Mouse (Mus musculus) kidney, postnatal 0 days (tissue): ENCODE results near the gene 1700019D03Rik. TPM values are rescaled to one million over a fixed set of nuclear protein-coding genes. Genes with fewer than 3 reads are reported as not detected.

Experiments used
- ATAC-seq: fragments of 200-750 bp; cut with Nextera tagmentation; replicated peaks from 2 replicates; pipeline ENCODE4 v1.8.0; 2017; ENCODE audit warnings: low read depth, moderate number of reproducible peaks, moderate TSS enrichment, moderate library complexity; ENCODE audit not compliant: low FRiP score
- DNase-seq: peaks from one replicate; pipeline ENCODE4 v3.0.0-alpha.2; 2016; ENCODE audit warnings: low spot score
- H3K27ac ChIP-seq: fragments of 300-500 bp; sonication (generic); 2 replicates; pipeline ENCODE4 v1.5.1; 2014; ENCODE audit warnings: mild to moderate bottlenecking
- H3K27me3 ChIP-seq: fragments of 300-500 bp; sonication (generic); 2 replicates; pipeline ENCODE4 v1.6.1; 2014; ENCODE audit warnings: low read length, mixed read lengths; ENCODE audit not compliant: insufficient read depth
- H3K36me3 ChIP-seq: fragments of 300-500 bp; sonication (generic); 2 replicates; pipeline ENCODE4 v1.6.1; 2014; ENCODE audit warnings: low read length, mixed read lengths; ENCODE audit not compliant: insufficient read depth
- H3K4me1 ChIP-seq: fragments of 300-500 bp; sonication (generic); replicated peaks from 2 replicates; pipeline ENCODE4 v1.6.1; 2014; ENCODE audit warnings: antibody characterized with exemption, low read length, mixed read lengths; ENCODE audit not compliant: insufficient read depth
- H3K4me2 ChIP-seq: fragments of 300-500 bp; sonication (generic); 2 replicates; pipeline ENCODE4 v1.6.1; 2014; ENCODE audit warnings: mild to moderate bottlenecking, low read length, moderate library complexity, mixed read lengths
- H3K4me3 ChIP-seq: fragments of 300-500 bp; sonication (generic); replicated peaks from 2 replicates; pipeline ENCODE4 v1.5.1; 2014; ENCODE audit warnings: low read depth, low read length
- H3K9ac ChIP-seq: fragments of 300-500 bp; sonication (generic); 2 replicates; pipeline ENCODE4 v1.6.1; 2014; ENCODE audit warnings: low read depth, low read length
- H3K9me3 ChIP-seq: fragments of 300-500 bp; sonication (generic); replicated peaks from 2 replicates; pipeline ENCODE4 v1.6.1; 2016; ENCODE audit warnings: low read length, inconsistent platforms, mixed read lengths
- CTCF ChIP-seq: IDR thresholded peaks from 2 replicates; pipeline ENCODE4 v1.5.1; 2016; ENCODE audit warnings: antibody characterized with exemption, low read depth, mild to moderate bottlenecking, moderate library complexity
- WGBS: fragments of 180-500 bp; shearing (Covaris S2); extraction: QIAGEN DNeasy Blood & Tissue Kit; methylation state at CpG from one replicate; pipeline ENCODE4 v1.1.7; 2014; 5-methylcytosine and 5-hydroxymethylcytosine counted together
- polyA plus RNA-seq: library from polyadenylated mRNA; unstranded; fragments of >200 nt; fragmentation: Nextera tagmentation; extraction: Ambion mirVana; gene quantifications from 2 replicates; pipeline ENCODE4 v1.2.1, GENCODE M21; 2015

1700019D03Rik gene
- polyA plus RNA-seq, 1 experiment from 2014 or later: 8.1 TPM

DNA sequence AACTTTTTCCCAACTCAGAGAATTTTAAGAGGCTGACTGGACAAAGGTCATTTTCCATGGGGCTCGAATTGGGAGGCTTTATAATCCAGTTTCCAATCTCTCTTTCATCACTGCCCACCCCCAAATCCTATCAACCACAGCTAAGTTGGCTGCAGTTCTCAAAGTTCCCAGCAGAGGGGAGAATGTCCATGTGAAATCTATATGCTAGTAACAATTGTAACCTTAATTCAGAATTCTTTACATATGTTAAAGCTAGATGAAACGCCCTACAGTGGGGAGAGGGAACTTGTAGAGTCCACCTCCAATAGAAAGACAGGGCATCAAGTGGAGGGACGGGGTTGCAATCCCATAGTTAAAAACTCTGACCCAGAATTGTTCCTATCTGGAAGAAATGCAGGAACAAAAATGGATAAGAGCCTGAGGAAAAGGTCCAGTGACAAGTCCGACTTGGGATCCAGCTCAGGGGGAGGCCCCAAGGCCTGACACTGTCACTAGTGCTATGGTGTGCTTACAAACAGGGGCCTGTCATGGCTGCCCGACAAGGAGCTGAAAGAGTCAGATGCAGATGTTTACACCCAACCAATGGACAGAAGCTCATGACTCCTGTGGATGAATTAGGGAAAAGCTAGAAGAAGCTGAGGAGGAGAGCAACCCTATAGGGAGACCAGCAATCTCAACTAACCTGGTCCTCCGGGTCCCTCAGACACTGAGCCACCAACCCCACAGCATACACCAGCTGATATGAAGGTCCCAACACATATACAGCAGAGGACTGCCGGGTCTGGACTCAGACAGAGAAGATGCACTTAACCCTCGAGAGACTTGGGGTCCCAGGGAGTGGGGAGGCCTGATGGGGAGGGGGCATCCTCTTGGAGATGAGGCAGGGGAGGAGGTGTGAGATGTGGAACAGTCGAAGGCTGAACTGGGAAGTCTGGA lies 33.4 kb upstream of the 1700019D03Rik start:
- ATAC-seq: 0 out of 2 replicates have a peak, but pooled peaks have one; percentile 36
- Histone ChIP-seq H3K9ac (no peak overlapping the region), H3K27me3 (no peaks in the 10 kb centered on the region), H3K4me3 (no peak overlapping the region), H3K4me1 (no peaks in the 10 kb centered on the region), H3K27ac (no peak overlapping the region), H3K9me3 (no peaks in the 10 kb centered on the region), H3K36me3 (no peaks in the 10 kb centered on the region), H3K4me2 (no peak overlapping the region)
- peak; percentile 72 for DNase-seq
- WGBS: 43% methylated on average over 9 of the region's 9 CpGs
- peak; percentile 81 for TF ChIP-seq CTCF

GRCm38 (mm10) chr1:53049763-53050427 lies 29.9 kb upstream of the 1700019D03Rik start:
- WGBS: 75% methylated on average over 8 of the region's 8 CpGs
- no peak overlapping the region for H3K4me2 ChIP-seq
- ATAC-seq: no peak

GRCm38 (mm10) chr1:53037443-53037871 lies 17.5 kb upstream of the 1700019D03Rik start:
- no peak overlapping the region for H3K4me2 ChIP-seq
- H3K4me3 ChIP-seq: no peak overlapping the region
- H3K27ac ChIP-seq: no peak overlapping the region
- no peak for DNase-seq
- H3K36me3 ChIP-seq: no peaks in the 10 kb centered on the region
- no peaks in the 10 kb centered on the region for H3K9me3 ChIP-seq
- no peak overlapping the region for H3K9ac ChIP-seq
- no peaks in the 10 kb centered on the region for H3K4me1 ChIP-seq
- no peaks in the 10 kb centered on the region for H3K27me3 ChIP-seq
- no peak for TF ChIP-seq CTCF
- 87% methylated on average over 5 of the region's 5 CpGs for WGBS
- ATAC-seq: no peak

More at GRCm38 (mm10) chr1:53049763-53050427, 29.9 kb upstream of the 1700019D03Rik start:
- Histone ChIP-seq H3K9me3 (no peaks in the 10 kb centered on the region), H3K9ac (no peak overlapping the region), H3K27ac (no peak overlapping the region), H3K27me3 (no peaks in the 10 kb centered on the region), H3K4me1 (no peaks in the 10 kb centered on the region), H3K4me3 (no peak overlapping the region), H3K36me3 (no peaks in the 10 kb centered on the region)
- no peak for DNase-seq
- no peak for TF ChIP-seq CTCF

- H3K9me3 ChIP-seq: no peaks in the 10 kb centered on the region
- peak; percentile 65 for TF ChIP-seq CTCF
- no peak overlapping the region for H3K4me2 ChIP-seq
- no peaks in the 10 kb centered on the region for H3K27me3 ChIP-seq
- no peak for ATAC-seq
- H3K4me3 ChIP-seq: no peak overlapping the region
- no peaks in the 10 kb centered on the region for H3K36me3 ChIP-seq
- peak; percentile 47 for DNase-seq
- H3K9ac ChIP-seq: no peak overlapping the region
- H3K4me1 ChIP-seq: no peaks in the 10 kb centered on the region
- no peak overlapping the region for H3K27ac ChIP-seq
These were observed 12.6 kb upstream of the 1700019D03Rik start for GRCm38 (mm10) chr1:53032550-53032949.

- H3K27ac ChIP-seq: no peak overlapping the region
- no peaks in the 10 kb centered on the region for H3K9me3 ChIP-seq
- no peak for ATAC-seq
- 60% methylated on average over 3 of the region's 3 CpGs for WGBS
- H3K36me3 ChIP-seq: no peaks in the 10 kb centered on the region
- no peak for TF ChIP-seq CTCF
- no peak overlapping the region for H3K4me3 ChIP-seq
- H3K4me2 ChIP-seq: no peak overlapping the region
- no peaks in the 10 kb centered on the region for H3K27me3 ChIP-seq
- no peaks in the 10 kb centered on the region for H3K4me1 ChIP-seq
- DNase-seq: no peak
- H3K9ac ChIP-seq: no peak overlapping the region
These were observed 1.1 kb downstream of the 1700019D03Rik start for GRCm38 (mm10) chr1:53018746-53019505.

DNA sequence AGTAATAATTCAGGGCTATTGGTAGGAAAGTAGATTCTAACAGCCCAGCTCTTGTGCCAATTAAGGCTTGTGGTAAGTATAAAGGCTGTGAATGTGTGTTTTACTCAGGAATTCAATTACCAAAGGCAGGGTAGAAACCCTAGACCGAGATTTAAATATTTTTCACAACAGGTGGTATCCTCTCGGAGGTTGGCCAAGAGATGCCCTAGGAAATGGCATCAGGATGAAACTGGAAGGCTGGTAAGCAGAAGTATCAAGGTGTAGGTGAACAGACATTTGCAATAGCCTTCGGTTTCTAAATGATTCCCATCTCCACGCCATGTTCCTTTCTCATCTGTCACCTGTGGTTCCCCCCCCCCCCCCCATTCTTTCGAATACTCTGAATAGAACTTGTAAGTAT lies 4.4 kb downstream of the 1700019D03Rik start:
- H3K27me3 ChIP-seq: no peaks in the 10 kb centered on the region
- H3K9ac ChIP-seq: no peak overlapping the region
- DNase-seq (no peak), ATAC-seq (no peak)
- H3K9me3 ChIP-seq: no peaks in the 10 kb centered on the region
- H3K27ac ChIP-seq: no peak overlapping the region
- TF ChIP-seq CTCF: no peak
- no peak overlapping the region for H3K4me2 ChIP-seq
- no peak overlapping the region for H3K4me3 ChIP-seq
- 85% methylated on average over 5 of the region's 5 CpGs for WGBS
- H3K4me1 ChIP-seq: no peaks in the 10 kb centered on the region
- no peaks in the 10 kb centered on the region for H3K36me3 ChIP-seq
